Mouse (Mus musculus) embryonic facial prominence, embryonic 13.5 days (tissue): Measurements from ENCODE around the gene Wdr31. TPM values are rescaled to one million over a fixed set of nuclear protein-coding genes. Genes with fewer than 3 reads are reported as not detected.

ENCODE experiments used
- ATAC-seq: fragments of 200-750 bp; cut with Nextera tagmentation; 2 replicates; pipeline ENCODE4 v1.8.0; 2017; ENCODE audit warnings: low read depth; ENCODE audit not compliant: insufficient number of reproducible peaks, insufficient read depth, low FRiP score, low TSS enrichment
- H3K27ac ChIP-seq: fragments of 300-500 bp; sonication (generic); 2 replicates; pipeline ENCODE4 v1.5.1; 2015; ENCODE audit warnings: moderate library complexity, mild to moderate bottlenecking, inconsistent platforms
- H3K27me3 ChIP-seq: fragments of 300-500 bp; sonication (generic); 2 replicates; pipeline ENCODE4 v1.6.1; 2015; ENCODE audit warnings: mild to moderate bottlenecking, inconsistent platforms
- H3K36me3 ChIP-seq: fragments of 300-500 bp; sonication (generic); 2 replicates; pipeline ENCODE4 v1.6.1; 2015; ENCODE audit warnings: mild to moderate bottlenecking, inconsistent platforms
- H3K4me1 ChIP-seq: fragments of 300-500 bp; sonication (generic); 2 replicates; pipeline ENCODE4 v1.6.1; 2015; ENCODE audit warnings: inconsistent platforms
- H3K4me2 ChIP-seq: fragments of 300-500 bp; sonication (generic); 2 replicates; pipeline ENCODE4 v1.6.1; 2015; ENCODE audit warnings: moderate library complexity, mild to moderate bottlenecking, inconsistent platforms
- H3K4me3 ChIP-seq: fragments of 300-500 bp; sonication (generic); 2 replicates; pipeline ENCODE4 v1.5.1; 2015; ENCODE audit warnings: mild to moderate bottlenecking, inconsistent platforms
- H3K9ac ChIP-seq: fragments of 300-500 bp; sonication (generic); 2 replicates; pipeline ENCODE4 v1.6.1; 2015; ENCODE audit warnings: mild to moderate bottlenecking, inconsistent platforms
- H3K9me3 ChIP-seq: fragments of 300-500 bp; sonication (generic); 2 replicates; pipeline ENCODE4 v1.6.1; 2016; ENCODE audit warnings: inconsistent platforms
- WGBS: fragments of 180-500 bp; shearing (Covaris S2); methylation state at CpG from one replicate; pipeline ENCODE4 v1.1.7; 2015; ENCODE audit warnings: mixed read lengths; 5-methylcytosine and 5-hydroxymethylcytosine counted together
- polyA plus RNA-seq: library from polyadenylated mRNA; unstranded; fragments of >200 nt; fragmentation: Nextera tagmentation; extraction: Ambion mirVana; gene quantifications from 2 replicates; pipeline ENCODE4 v1.2.1, GENCODE M21; 2015

Gene Wdr31
- polyA plus RNA-seq, 1 experiment from 2014 or later = 8.0 TPM

GRCm38 (mm10) chr4:62475131-62475530 lies 4.4 kb upstream of the Wdr31 start:
- H3K9ac ChIP-seq = no peak overlapping the region
- peaks cover 10% of the 10 kb centered on the region for H3K4me1 ChIP-seq
- H3K4me2 ChIP-seq = no peak overlapping the region
- H3K27me3 ChIP-seq = peaks cover 19% of the 10 kb centered on the region
- no peaks in the 10 kb centered on the region for H3K36me3 ChIP-seq
- H3K4me3 ChIP-seq = no peak overlapping the region
- no peaks in the 10 kb centered on the region for H3K9me3 ChIP-seq
- no peak overlapping the region for H3K27ac ChIP-seq
- no peak for ATAC-seq
- WGBS = 78% methylated on average over 2 of the region's 2 CpGs

GRCm38 (mm10) chr4:62472071-62472470 lies 1.4 kb upstream of the Wdr31 start:
- H3K4me2 ChIP-seq = no peak overlapping the region
- WGBS = 95% methylated on average over 2 of the region's 2 CpGs
- H3K4me3 ChIP-seq = no peak overlapping the region
- no peaks in the 10 kb centered on the region for H3K4me1 ChIP-seq
- ATAC-seq = no peak
- no peak overlapping the region for H3K9ac ChIP-seq
- H3K27ac ChIP-seq = no peak overlapping the region
- H3K9me3 ChIP-seq = no peaks in the 10 kb centered on the region
- H3K27me3 ChIP-seq = no peaks in the 10 kb centered on the region
- H3K36me3 ChIP-seq = no peaks in the 10 kb centered on the region

DNA sequence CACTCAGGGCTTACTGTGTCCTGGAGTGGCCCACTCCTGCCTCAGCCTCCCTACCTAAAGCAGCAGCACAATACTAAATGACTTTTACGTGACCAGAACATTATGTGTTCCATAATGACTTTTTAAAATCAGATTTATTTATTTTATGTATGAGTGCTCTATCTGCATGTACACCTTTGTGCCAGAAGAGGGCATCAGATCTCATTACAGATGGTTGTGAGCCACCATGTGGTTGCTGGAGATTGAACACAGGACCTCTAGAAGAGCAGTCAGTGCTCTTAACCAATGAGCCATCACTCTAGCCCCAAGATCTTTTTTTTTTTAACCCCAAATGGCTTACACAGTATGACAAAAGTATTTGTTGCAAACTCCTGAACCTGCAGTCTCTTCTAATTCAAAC lies 2.5 kb downstream of the Wdr31 start:
- Histone ChIP-seq H3K4me3 (no peak overlapping the region), H3K27ac (no peak overlapping the region), H3K27me3 (no peaks in the 10 kb centered on the region), H3K4me1 (no peaks in the 10 kb centered on the region), H3K36me3 (no peaks in the 10 kb centered on the region), H3K4me2 (no peak overlapping the region), H3K9me3 (no peaks in the 10 kb centered on the region), H3K9ac (no peak overlapping the region)
- WGBS = 95% methylated on average over 1 of the region's 1 CpGs
- ATAC-seq = no peak

- Histone ChIP-seq H3K4me1 (no peaks in the 10 kb centered on the region), H3K9me3 (no peaks in the 10 kb centered on the region), H3K9ac (no peak overlapping the region), H3K4me3 (no peak overlapping the region), H3K4me2 (no peak overlapping the region), H3K27ac (no peak overlapping the region), H3K36me3 (0 out of 2 replicates have a peak, but pooled peaks cover 3% of the 10 kb centered on the region), H3K27me3 (no peaks in the 10 kb centered on the region)
- 92% methylated on average over 2 of the region's 2 CpGs for WGBS
- ATAC-seq = no peak
Measured at GRCm38 (mm10) chr4:62463124-62463523, 7.6 kb downstream of the Wdr31 start.

DNA sequence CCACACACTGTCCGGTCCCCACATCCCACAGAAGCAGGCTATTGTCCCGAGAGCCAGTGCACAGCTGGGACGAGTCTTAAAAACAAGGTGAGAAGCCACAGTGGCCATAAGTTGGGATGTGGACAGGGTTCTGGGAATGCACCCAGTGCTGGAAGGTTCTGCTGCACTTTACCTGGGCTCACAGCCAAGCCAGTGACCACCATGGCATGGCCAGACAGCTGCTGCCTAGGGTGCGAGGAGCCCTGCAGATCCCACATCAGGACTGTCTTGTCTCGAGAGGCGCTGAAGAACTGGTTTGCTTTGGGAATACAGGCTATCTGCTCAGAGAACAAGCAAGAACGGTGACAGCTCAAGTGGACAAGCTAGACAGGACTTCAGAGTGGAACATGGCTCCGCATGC lies 10.3 kb downstream of the Wdr31 start:
- Histone ChIP-seq H3K4me1 (peaks cover 8% of the 10 kb centered on the region; the same call in 1 of the 2 replicates), H3K9ac (no peak overlapping the region), H3K4me3 (no peak overlapping the region), H3K9me3 (no peaks in the 10 kb centered on the region), H3K27me3 (no peaks in the 10 kb centered on the region), H3K27ac (no peak overlapping the region), H3K4me2 (no peak overlapping the region), H3K36me3 (0 out of 2 replicates have a peak, but pooled peaks cover 3% of the 10 kb centered on the region)
- 89% methylated on average over 8 of the region's 8 CpGs for WGBS
- no peak for ATAC-seq

GRCm38 (mm10) chr4:62459081-62459480 lies 11.6 kb downstream of the Wdr31 start:
- H3K9ac ChIP-seq = no peak overlapping the region
- WGBS = 78% methylated on average over 3 of the region's 3 CpGs
- peaks cover 8% of the 10 kb centered on the region; the same call in 1 of the 2 replicates for H3K4me1 ChIP-seq
- H3K4me2 ChIP-seq = no peak overlapping the region
- H3K9me3 ChIP-seq = no peaks in the 10 kb centered on the region
- no peaks in the 10 kb centered on the region for H3K27me3 ChIP-seq
- no peak for ATAC-seq
- H3K27ac ChIP-seq = no peak overlapping the region
- H3K4me3 ChIP-seq = no peak overlapping the region
- 0 out of 2 replicates have a peak, but pooled peaks cover 3% of the 10 kb centered on the region for H3K36me3 ChIP-seq

DNA sequence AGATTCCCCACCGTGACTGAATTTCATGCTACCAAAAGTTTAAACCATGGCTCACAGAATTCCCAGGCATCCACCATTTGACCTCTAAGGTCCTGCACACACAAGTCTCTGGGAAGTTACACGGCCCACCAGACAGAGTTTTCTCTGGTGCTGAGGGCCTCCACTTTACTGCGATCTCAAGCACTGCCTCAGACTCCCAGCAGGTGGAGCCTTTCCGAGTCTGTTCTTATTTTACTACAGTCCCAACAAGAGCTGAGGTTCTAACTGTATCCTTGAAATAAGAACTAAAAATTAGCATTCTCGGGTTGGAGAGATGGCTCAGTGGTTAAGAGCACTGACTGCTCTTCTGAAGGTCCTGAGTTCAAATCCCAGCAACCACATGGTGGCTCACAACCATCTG lies 15.7 kb downstream of the Wdr31 start:
- H3K9ac ChIP-seq = no peak overlapping the region
- no peaks in the 10 kb centered on the region for H3K27me3 ChIP-seq
- H3K27ac ChIP-seq = no peak overlapping the region
- 54% methylated on average over 5 of the region's 5 CpGs for WGBS
- ATAC-seq = no peak; the same call in 1 of the 2 replicates
- H3K36me3 ChIP-seq = no peaks in the 10 kb centered on the region
- no peak overlapping the region for H3K4me2 ChIP-seq
- no peaks in the 10 kb centered on the region for H3K9me3 ChIP-seq
- peaks cover 8% of the 10 kb centered on the region; the same call in 1 of the 2 replicates for H3K4me1 ChIP-seq
- H3K4me3 ChIP-seq = no peak overlapping the region

GRCm38 (mm10) chr4:62440986-62441385 lies 29.7 kb downstream of the Wdr31 start:
- no peak overlapping the region for H3K9ac ChIP-seq
- H3K36me3 ChIP-seq = no peaks in the 10 kb centered on the region
- ATAC-seq = no peak
- no peaks in the 10 kb centered on the region for H3K4me1 ChIP-seq
- no peaks in the 10 kb centered on the region for H3K9me3 ChIP-seq
- no peaks in the 10 kb centered on the region for H3K27me3 ChIP-seq
- no peak overlapping the region for H3K4me3 ChIP-seq
- no peak overlapping the region for H3K27ac ChIP-seq
- H3K4me2 ChIP-seq = no peak overlapping the region
- 58% methylated on average over 4 of the region's 4 CpGs for WGBS

DNA sequence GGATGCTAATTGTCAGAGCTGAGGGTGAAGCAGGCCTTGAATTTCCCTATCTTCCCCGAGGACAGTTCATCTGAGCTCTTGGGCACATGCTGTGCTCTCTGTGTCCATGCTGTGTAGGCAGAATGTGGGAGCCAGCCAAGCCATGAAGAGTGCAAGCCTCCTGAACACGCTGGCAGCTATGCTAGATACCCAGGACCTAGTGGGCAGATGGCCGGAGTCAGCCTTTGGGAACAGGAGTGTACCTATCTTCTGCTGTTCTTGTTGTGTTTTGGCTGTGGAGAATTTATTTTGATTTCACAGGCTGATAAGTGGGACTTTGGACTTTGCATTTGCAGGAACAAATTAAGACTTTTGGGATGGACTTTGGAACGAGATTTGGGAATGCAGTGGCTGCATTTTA lies 30.2 kb downstream of the Wdr31 start:
- no peak for ATAC-seq
- Histone ChIP-seq H3K4me1 (no peaks in the 10 kb centered on the region), H3K9me3 (no peaks in the 10 kb centered on the region), H3K4me3 (no peak overlapping the region), H3K4me2 (no peak overlapping the region), H3K27me3 (no peaks in the 10 kb centered on the region), H3K27ac (no peak overlapping the region), H3K9ac (no peak overlapping the region), H3K36me3 (no peaks in the 10 kb centered on the region)
- 74% methylated on average over 4 of the region's 4 CpGs for WGBS

GRCm38 (mm10) chr4:62439793-62440192 lies 30.9 kb downstream of the Wdr31 start:
- Histone ChIP-seq H3K4me3 (no peak overlapping the region), H3K9me3 (no peaks in the 10 kb centered on the region), H3K4me2 (no peak overlapping the region), H3K27ac (no peak overlapping the region), H3K9ac (no peak overlapping the region), H3K4me1 (no peaks in the 10 kb centered on the region), H3K27me3 (no peaks in the 10 kb centered on the region), H3K36me3 (no peaks in the 10 kb centered on the region)
- ATAC-seq = no peak
- WGBS = 66% methylated on average over 4 of the region's 4 CpGs

DNA sequence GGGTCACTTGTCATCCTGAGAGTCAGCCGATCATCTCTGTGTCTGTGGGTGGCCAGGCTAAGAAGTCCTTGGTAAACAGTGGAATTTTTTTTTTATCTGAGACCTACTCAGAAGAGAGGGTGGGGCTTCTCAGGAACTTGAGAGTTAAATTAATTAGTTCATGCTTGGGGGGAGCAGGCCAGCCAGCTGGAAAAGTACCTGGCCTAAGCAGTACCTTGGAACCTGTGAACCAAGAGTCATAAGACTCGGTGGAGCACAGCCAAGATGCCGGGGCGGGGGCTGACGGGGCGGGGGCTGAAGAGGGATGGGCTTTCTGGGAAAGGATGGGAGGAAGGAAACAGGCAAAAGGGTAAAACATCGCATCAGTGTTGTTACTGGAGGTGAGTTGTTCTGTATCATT lies 32.8 kb downstream of the Wdr31 start:
- WGBS = 77% methylated on average over 7 of the region's 7 CpGs
- no peak overlapping the region for H3K9ac ChIP-seq
- H3K4me3 ChIP-seq = no peak overlapping the region
- H3K9me3 ChIP-seq = no peaks in the 10 kb centered on the region
- H3K4me2 ChIP-seq = no peak overlapping the region
- H3K27ac ChIP-seq = no peak overlapping the region
- no peaks in the 10 kb centered on the region for H3K36me3 ChIP-seq
- no peaks in the 10 kb centered on the region for H3K27me3 ChIP-seq
- no peak for ATAC-seq
- no peaks in the 10 kb centered on the region for H3K4me1 ChIP-seq

DNA sequence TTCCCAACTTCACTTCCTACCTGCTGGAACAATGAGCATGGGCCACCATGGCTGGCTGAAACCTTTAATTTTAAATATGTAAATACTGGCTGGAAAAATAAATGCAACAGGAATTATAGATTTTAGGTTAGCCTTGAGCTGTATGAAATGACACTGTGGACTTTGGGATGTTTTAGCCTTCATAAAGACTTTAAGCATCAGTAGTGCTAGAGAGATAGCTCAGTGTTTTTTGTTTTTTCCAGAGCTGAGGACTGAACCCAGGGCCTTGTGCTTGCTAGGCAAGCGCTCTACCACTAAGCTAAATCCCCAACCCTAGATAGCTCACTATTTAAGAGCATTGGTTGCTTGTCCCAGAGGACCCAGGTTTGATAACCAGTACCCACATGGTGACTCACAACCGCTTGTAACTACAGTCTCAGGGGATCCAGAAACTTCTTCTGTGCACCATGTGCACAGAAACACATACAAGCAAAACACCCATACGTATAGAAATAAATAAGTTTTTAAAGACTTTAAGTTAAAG lies 33.4 kb downstream of the Wdr31 start:
- ATAC-seq = no peak
- no peak overlapping the region for H3K27ac ChIP-seq
- no peak overlapping the region for H3K4me2 ChIP-seq
- no peak overlapping the region for H3K4me3 ChIP-seq
- WGBS = 86% methylated on average over 3 of the region's 3 CpGs
- no peaks in the 10 kb centered on the region for H3K36me3 ChIP-seq
- no peaks in the 10 kb centered on the region for H3K27me3 ChIP-seq
- H3K4me1 ChIP-seq = no peaks in the 10 kb centered on the region
- H3K9me3 ChIP-seq = no peaks in the 10 kb centered on the region
- no peak overlapping the region for H3K9ac ChIP-seq
